Mouse (Mus musculus) cortical plate, adult 2 months (tissue): ENCODE measurements around the gene Dad1.

Source experiments
- CTCF ChIP-seq: fragments of 200-500 bp; IDR thresholded peaks from 2 replicates; pipeline ENCODE4 v1.5.1; 2011; ENCODE audit warnings: mild to moderate bottlenecking, control low read depth, low read length; ENCODE audit not compliant: insufficient read depth; ENCODE audit errors: extremely low read depth
- POLR2A ChIP-seq: fragments of 200-500 bp; IDR thresholded peaks from 2 replicates; pipeline ENCODE4 v1.6.1; 2011; ENCODE audit warnings: mild to moderate bottlenecking, low read length, control low read depth; ENCODE audit not compliant: insufficient read depth; ENCODE audit errors: extremely low read depth

- no peak for TF ChIP-seq POLR2A
- TF ChIP-seq CTCF: no peak
Observed at GRCm38 (mm10) chr14:54272696-54273095, 18.8 kb upstream of the Dad1 start.
